Mouse (Mus musculus) lung, embryonic 14.5 days (tissue): ENCODE results near the gene Olfr470. TPM values are rescaled to one million over a fixed set of nuclear protein-coding genes. Genes with fewer than 3 reads are reported as not detected.

Experiments used
- ATAC-seq: fragments of 200-750 bp; cut with Nextera tagmentation; 2 replicates; pipeline ENCODE4 v1.8.0; 2017; ENCODE audit warnings: mild to moderate bottlenecking, moderate TSS enrichment, moderate library complexity; ENCODE audit not compliant: insufficient read depth
- DNase-seq: peaks from one replicate; pipeline ENCODE4 v3.0.0-alpha.2; 2015
- H3K27ac ChIP-seq: fragments of 300-500 bp; sonication (generic); 2 replicates; pipeline ENCODE4 v1.5.1; 2014; ENCODE audit warnings: low read depth, mild to moderate bottlenecking, moderate library complexity
- H3K27me3 ChIP-seq: fragments of 300-500 bp; sonication (generic); 2 replicates; pipeline ENCODE4 v1.6.1; 2014; ENCODE audit warnings: low read length, control low read depth; ENCODE audit not compliant: insufficient read depth
- H3K36me3 ChIP-seq: fragments of 300-500 bp; sonication (generic); 2 replicates; pipeline ENCODE4 v1.6.1; 2014; ENCODE audit warnings: control low read depth; ENCODE audit not compliant: insufficient read depth
- H3K4me1 ChIP-seq: fragments of 300-500 bp; sonication (generic); 2 replicates; pipeline ENCODE4 v1.6.1; 2014; ENCODE audit warnings: antibody characterized with exemption, control low read depth; ENCODE audit not compliant: insufficient read depth
- H3K4me2 ChIP-seq: fragments of 300-500 bp; sonication (generic); 2 replicates; pipeline ENCODE4 v1.6.1; 2014; ENCODE audit warnings: mild to moderate bottlenecking
- H3K4me3 ChIP-seq: fragments of 300-500 bp; sonication (generic); 2 replicates; pipeline ENCODE4 v1.5.1; 2014; ENCODE audit warnings: low read depth, low read length
- H3K9ac ChIP-seq: fragments of 300-500 bp; sonication (generic); 2 replicates; pipeline ENCODE4 v1.6.1; 2014
- H3K9me3 ChIP-seq: fragments of 300-500 bp; sonication (generic); 2 replicates; pipeline ENCODE4 v1.6.1; 2016; ENCODE audit warnings: low read depth, low read length, control low read depth
- CTCF ChIP-seq: IDR thresholded peaks from 2 replicates; pipeline ENCODE4 v1.5.1; 2016; ENCODE audit warnings: antibody characterized with exemption, low read depth
- WGBS: fragments of 180-500 bp; shearing (Covaris S2); extraction: QIAGEN DNeasy Blood & Tissue Kit; methylation state at CpG from one replicate; pipeline ENCODE4 v1.1.7; 2014; 5-methylcytosine and 5-hydroxymethylcytosine counted together
- polyA plus RNA-seq: library from polyadenylated mRNA; unstranded; fragments of >200 nt; fragmentation: Nextera tagmentation; extraction: Ambion mirVana; gene quantifications from 2 replicates; pipeline ENCODE4 v1.2.1, GENCODE M21; 2014

Olfr470 gene
- polyA plus RNA-seq, 1 experiment from 2014 or later, result not detected

DNA sequence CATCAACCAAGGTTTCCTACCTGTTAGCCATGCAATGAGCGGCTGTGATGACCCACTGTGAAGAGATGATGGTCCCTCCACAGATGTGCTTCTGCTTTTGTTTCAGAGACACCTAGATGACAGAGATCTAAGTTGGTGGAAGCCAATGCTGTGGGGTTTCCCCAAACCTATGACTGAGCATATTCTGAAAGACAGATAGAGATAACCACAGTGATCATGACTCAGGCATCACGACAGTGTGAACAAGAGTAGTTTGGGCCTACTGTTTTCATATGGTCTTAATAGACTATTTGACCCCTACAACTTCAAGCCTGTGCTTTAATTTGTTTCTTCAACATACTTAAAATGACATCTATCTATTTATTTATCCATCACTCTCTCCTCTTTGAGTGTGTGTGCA is 50.8 kb downstream of the Olfr470 start:
- Histone ChIP-seq H3K36me3 (no peaks in the 10 kb centered on the region), H3K27ac (no peak overlapping the region), H3K27me3 (no peaks in the 10 kb centered on the region), H3K4me2 (no peak overlapping the region), H3K4me3 (no peak overlapping the region), H3K9ac (no peak overlapping the region), H3K4me1 (no peaks in the 10 kb centered on the region), H3K9me3 (no peaks in the 10 kb centered on the region)
- ATAC-seq, result no peak
- no peak for TF ChIP-seq CTCF
- 89% methylated on average over 2 of the region's 2 CpGs for WGBS
- DNase-seq, result no peak

Other genes with a start within 250 kb of the Olfr470 start
- gene 5330417H12Rik, start 222.3 kb downstream of the Olfr470 start, polyA plus RNA-seq, result not detected in 2 replicates
- 0.14 and 0.18 TPM in 2 replicates for gene Cyb5r2, start 89.5 kb downstream of the Olfr470 start, polyA plus RNA-seq
- not detected in 2 replicates for gene Ovch2, start 46.3 kb downstream of the Olfr470 start, polyA plus RNA-seq
- gene Olfr467, start 35.2 kb downstream of the Olfr470 start, polyA plus RNA-seq, result not detected in 2 replicates
- gene Olfr469, start 21.9 kb downstream of the Olfr470 start, polyA plus RNA-seq, result not detected in 2 replicates
- not detected in 2 replicates for gene Olfr472, start 50.4 kb upstream of the Olfr470 start, polyA plus RNA-seq
- not detected in 2 replicates for gene Olfr473, start 83.0 kb upstream of the Olfr470 start, polyA plus RNA-seq
- not detected in 2 replicates for gene Olfr474, start 107.2 kb upstream of the Olfr470 start, polyA plus RNA-seq
- gene Olfr476, start 117.3 kb upstream of the Olfr470 start, polyA plus RNA-seq, result not detected in 2 replicates
- gene Olfr477, start 139.2 kb upstream of the Olfr470 start, polyA plus RNA-seq, result not detected in 2 replicates
- not detected in 2 replicates for gene Olfr478, start 186.5 kb upstream of the Olfr470 start, polyA plus RNA-seq
- not detected in 2 replicates for gene Olfr479, start 203.2 kb upstream of the Olfr470 start, polyA plus RNA-seq
- gene Olfr480, start 219.9 kb upstream of the Olfr470 start, polyA plus RNA-seq, result not detected in 2 replicates
- not detected in 2 replicates for gene Olfr481, start 232.4 kb upstream of the Olfr470 start, polyA plus RNA-seq